Mouse (Mus musculus) c-Kit-negative CD71-positive TER-119-positive erythroid progenitor cells, embryonic 14.5 days (primary cell): Measurements from ENCODE around the gene Vmn1r11.

Source experiments
- DNase-seq: peaks from one replicate; pipeline ENCODE4 v3.0.0-alpha.2; 2013; ENCODE audit warnings: low read depth, low spot score

Gene Vmn1r11

DNA sequence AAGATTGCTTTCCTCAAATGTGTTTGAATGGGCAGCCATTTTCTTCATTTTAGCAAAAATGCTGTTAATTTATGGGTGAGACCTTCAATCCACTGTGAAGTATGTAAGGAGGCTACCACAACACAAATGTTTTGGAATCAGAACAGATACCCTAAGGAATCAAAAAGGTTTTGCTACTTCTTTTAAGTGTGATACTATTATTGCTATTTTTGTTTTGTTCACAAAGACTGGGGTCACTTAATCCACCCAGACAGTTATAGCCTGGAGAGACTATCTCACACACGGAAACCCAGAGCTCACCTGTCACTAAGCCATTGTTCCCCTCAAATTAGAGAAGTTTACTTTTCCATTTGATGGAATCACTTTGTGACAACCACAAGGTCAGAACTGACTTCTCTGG is at the start of gene Vmn1r11:
TSS of gene Vmn1r11 (plus strand) at position 301 of the 400 bp plus-strand sequence.
- no peak for DNase-seq

DNA sequence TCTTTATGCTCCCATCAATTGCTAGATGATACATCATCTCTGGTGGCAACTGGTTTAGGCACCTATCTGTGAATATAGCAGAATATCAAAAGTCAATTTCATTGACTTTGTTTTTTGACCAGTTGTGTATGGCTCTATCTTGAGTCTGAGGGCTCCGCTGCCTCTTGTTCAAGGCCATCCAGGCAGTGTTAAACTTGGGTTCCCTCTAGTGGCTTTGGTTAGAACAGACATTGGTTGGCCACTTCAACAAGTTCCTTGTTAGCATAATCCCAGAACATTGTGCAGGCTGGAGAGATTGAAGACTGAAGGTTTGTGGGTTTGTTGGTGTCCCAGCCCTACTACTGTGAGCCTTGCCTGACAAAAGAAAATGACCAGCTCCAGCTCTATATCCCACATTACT is 26.9 kb upstream of the Vmn1r11 start:
- DNase-seq, result no peak

DNA sequence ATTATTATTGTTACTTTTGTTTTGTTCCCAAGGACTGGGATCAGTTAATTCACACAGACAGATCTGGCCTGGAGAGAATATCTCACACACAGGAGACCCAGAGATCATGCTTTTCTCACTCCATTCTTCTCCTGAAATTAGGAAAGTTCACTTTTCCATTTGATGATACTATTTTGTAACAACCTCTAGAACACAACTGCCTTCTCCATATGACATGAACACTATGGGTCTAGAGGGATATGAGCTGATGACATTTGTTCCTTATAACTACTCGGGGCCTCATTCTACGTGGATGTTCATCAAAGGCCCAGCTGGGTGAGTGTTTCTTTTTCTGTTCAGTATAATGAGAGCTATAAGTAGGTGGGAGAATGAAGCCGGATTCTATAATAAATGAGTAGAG is 24.1 kb upstream of the Vmn1r11 start, which contains the start of gene Vmn1r10:
TSS of gene Vmn1r10 (plus strand) at position 301 of the 400 bp plus-strand sequence.
- DNase-seq, result no peak

DNA sequence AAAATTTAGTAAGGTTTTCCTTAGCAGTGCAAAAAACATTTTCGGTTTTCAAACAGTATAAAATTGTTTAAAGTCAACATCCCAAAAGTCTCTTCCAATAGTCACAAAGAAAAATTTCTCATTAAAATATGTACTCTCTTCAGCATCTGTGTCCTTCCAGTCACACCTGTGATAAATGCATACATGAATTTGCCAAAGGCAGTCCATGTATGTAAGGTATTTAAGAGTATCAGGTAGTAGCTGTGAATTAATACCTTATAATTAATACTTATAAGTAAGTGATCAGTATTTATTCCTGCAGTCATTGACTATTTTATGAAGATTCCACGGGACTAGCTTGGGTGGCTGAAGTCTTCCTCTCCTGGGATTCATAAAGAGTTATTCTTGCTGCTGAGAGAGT is 23.4 kb downstream of the Vmn1r11 start, which contains the start of gene Vmn1r12:
TSS of gene Vmn1r12 (plus strand) at position 301 of the 400 bp plus-strand sequence.
- DNase-seq, result no peak
